15 mouse cellular contexts compared by ENCODE assay signal in genomic region chr8:99234372-99234771, GRCm38 (mm10).
DNase-seq lines count a peak whose midpoint lies in the region; ATAC-seq and TF ChIP-seq lines count a peak whose summit lies in the region.
"Had no signal": no experiment of that assay in that cellular context is flagged by ENCODE, and none has a peak within 500 bp of the region (broad histone marks: within the 10 kb centered on the region; RNA-seq: fewer than 3 reads in every experiment).

No protein-coding gene starts in this region.

- no peak overlapping the region for H3K4me3 ChIP-seq in hindbrain, embryonic 16.5 days (ENCODE audit: low read length)
- H3K4me3 ChIP-seq in thymus, adult 2 months (ENCODE audit: control insufficient read depth, insufficient read depth, low read length) = no peak overlapping the region
- H3K4me3 ChIP-seq: heart, embryonic 13.5 days had no signal

- no peak overlapping the region for H3K27ac ChIP-seq in hindbrain, embryonic 16.5 days (ENCODE audit: low read depth, low read length)
- no peak overlapping the region for H3K27ac ChIP-seq in thymus, adult 2 months (ENCODE audit: control insufficient read depth, insufficient read depth, low read length)
- H3K27ac ChIP-seq: heart, embryonic 13.5 days had no signal

- no peak for DNase-seq in frontal cortex, postnatal 25 days (ENCODE audit: low spot score in 2 of 2)
- DNase-seq in retina, postnatal 1 day = peak; percentile 91
- no peak for DNase-seq in retina, embryonic 14.5 days (ENCODE audit: low spot score)
- no peak for DNase-seq in adipocyte (ENCODE audit: low spot score)
- no peak for DNase-seq in adrenal gland, adult 8-10 months
- no peak for DNase-seq in thymus, adult 2 months
- DNase-seq: gastrocnemius, postnatal 25 days; liver; lung, embryonic 14.5 days; right cerebral cortex, postnatal 4 days; thymus, postnatal 25 days had no signal

- no peaks in the 10 kb centered on the region for H3K27me3 ChIP-seq in hindbrain, embryonic 16.5 days (replicated peaks; ENCODE audit: control insufficient read depth, insufficient read depth, low read length)
- H3K27me3 ChIP-seq in thymus, adult 2 months (ENCODE audit: control insufficient read depth, insufficient read depth, low read length) = no peaks in the 10 kb centered on the region
- H3K27me3 ChIP-seq: heart, embryonic 13.5 days had no signal

- no peaks in the 10 kb centered on the region for H3K9me3 ChIP-seq in hindbrain, embryonic 16.5 days (ENCODE audit: control insufficient read depth, low read length)
- H3K9me3 ChIP-seq: heart, embryonic 13.5 days had no signal

- TF ChIP-seq CTCF in thymus, adult 2 months (IDR thresholded peaks at IDR 0.05; ENCODE audit: borderline replicate concordance, control insufficient read depth, extremely low read depth, insufficient read depth, low read length, poor library complexity) = no peak

- ATAC-seq in frontal cortex, adult (ENCODE audit: low TSS enrichment) = peak; percentile 86
- peak; percentile 79 for ATAC-seq in hindbrain, embryonic 16.5 days
- ATAC-seq: activated CD4-positive, CD25-positive, alpha-beta regulatory T cell, adult 4 months had no signal

- H3K36me3 ChIP-seq in hindbrain, embryonic 16.5 days (ENCODE audit: control insufficient read depth, insufficient read depth, low read length) = no peaks in the 10 kb centered on the region
- no peaks in the 10 kb centered on the region for H3K36me3 ChIP-seq in thymus, adult 2 months (ENCODE audit: control insufficient read depth, insufficient read depth, low read length)
- H3K36me3 ChIP-seq: heart, embryonic 13.5 days had no signal

- TF ChIP-seq POLR2A in thymus, adult 2 months (IDR thresholded peaks at IDR 0.05; ENCODE audit: control insufficient read depth, extremely low read depth, insufficient read depth, low read length, poor library complexity) = no peak

- H3K4me1 ChIP-seq in hindbrain, embryonic 16.5 days (ENCODE audit: control insufficient read depth, insufficient read depth, low read depth, low read length) = peaks cover 5% of the 10 kb centered on the region; the same call in 1 of the 2 replicates
- H3K4me1 ChIP-seq in thymus, adult 2 months (replicated peaks; ENCODE audit: control insufficient read depth, insufficient read depth, low read length) = no peaks in the 10 kb centered on the region
- H3K4me1 ChIP-seq: heart, embryonic 13.5 days had no signal

- WGBS in hindbrain, embryonic 16.5 days = 34% methylated on average over 4 of the region's 4 CpGs
- WGBS in thymus, adult 2 months = 88% methylated on average over 4 of the region's 4 CpGs

- no peak overlapping the region for H3K4me2 ChIP-seq in hindbrain, embryonic 16.5 days (ENCODE audit: low read length)
- H3K4me2 ChIP-seq: heart, embryonic 13.5 days; lung, embryonic 14.5 days had no signal

- H3K9ac ChIP-seq in hindbrain, embryonic 16.5 days (ENCODE audit: low read depth, low read length) = no peak overlapping the region
- H3K9ac ChIP-seq: heart, embryonic 13.5 days; lung, embryonic 14.5 days had no signal
